Mouse (Mus musculus) urinary bladder, postnatal 36 days (tissue): ENCODE data around the gene Gm9821.
A peak's percentile ranks its signal among the peaks of the same experiment; 100 is the strongest.

Source experiments
- DNase-seq, 2 experiments: peaks; one replicate each; pipeline ENCODE4 v3.0.0; 2022; ENCODE audit warnings: low spot score in 2 of 2, mixed read lengths in 1 of 2

The Gm9821 gene

GRCm38 (mm10) chr2:91948151-91948509 lies 2.6 kb downstream of the Gm9821 start:
- no peak for DNase-seq

GRCm38 (mm10) chr2:91948792-91949241 lies 3.3 kb downstream of the Gm9821 start:
- no peak for DNase-seq

- DNase-seq: no peak
Observed at GRCm38 (mm10) chr2:91949411-91950274, 4.1 kb downstream of the Gm9821 start.

- DNase-seq: no peak
Observed at GRCm38 (mm10) chr2:91950275-91951085, 5.0 kb downstream of the Gm9821 start.

GRCm38 (mm10) chr2:91953825-91954224 lies 8.3 kb downstream of the Gm9821 start:
- peak in 1 of 2 experiments; percentile 57 for DNase-seq

GRCm38 (mm10) chr2:91955121-91955591 lies 9.7 kb downstream of the Gm9821 start:
- DNase-seq: no peak

- no peak for DNase-seq
Observed at GRCm38 (mm10) chr2:91955875-91956274, 10.4 kb downstream of the Gm9821 start.

GRCm38 (mm10) chr2:91957096-91957495 lies 11.6 kb downstream of the Gm9821 start:
- DNase-seq: no peak

GRCm38 (mm10) chr2:91958049-91958448 lies 12.5 kb downstream of the Gm9821 start:
- no peak for DNase-seq

- DNase-seq: no peak
Observed at GRCm38 (mm10) chr2:91958701-91959457, 13.4 kb downstream of the Gm9821 start.

- DNase-seq: no peak
Observed at GRCm38 (mm10) chr2:91959544-91960410, 14.3 kb downstream of the Gm9821 start.

GRCm38 (mm10) chr2:91960459-91960858 lies 15.0 kb downstream of the Gm9821 start:
- DNase-seq: no peak

GRCm38 (mm10) chr2:91961901-91962761 lies 16.6 kb downstream of the Gm9821 start:
- no peak for DNase-seq

GRCm38 (mm10) chr2:91962864-91963401 lies 17.4 kb downstream of the Gm9821 start:
- DNase-seq: no peak

- DNase-seq: peak; percentile 97 to 98
Observed at GRCm38 (mm10) chr2:91963443-91963932, 18.0 kb downstream of the Gm9821 start.

- no peak for DNase-seq
Observed at GRCm38 (mm10) chr2:91964610-91965204, 19.2 kb downstream of the Gm9821 start.

GRCm38 (mm10) chr2:91965417-91965816 lies 19.9 kb downstream of the Gm9821 start:
- DNase-seq: peak; percentile 63 to 73

GRCm38 (mm10) chr2:91966367-91966766 lies 20.9 kb downstream of the Gm9821 start:
- no peak for DNase-seq

GRCm38 (mm10) chr2:91967962-91968361 lies 22.5 kb downstream of the Gm9821 start:
- DNase-seq: no peak
